ENCODE assay signal across 16 mouse cellular contexts in genomic region chr2:10757202-10757840, GRCm38 (mm10).
DNase-seq lines count a peak whose midpoint lies in the region; ATAC-seq and TF ChIP-seq lines count a peak whose summit lies in the region.
"Had no signal": no experiment of that assay in that cellular context is flagged by ENCODE, and none has a peak within 500 bp of the region (broad histone marks: within the 10 kb centered on the region; RNA-seq: fewer than 3 reads in every experiment).

No protein-coding gene starts in this region.

- intact Hi-C loops in left cerebral cortex, postnatal 36 days (cut with DNase I): no loop called here

- H3K9me3 ChIP-seq in kidney, embryonic 15.5 days (replicated peaks): no peaks in the 10 kb centered on the region
- no peaks in the 10 kb centered on the region for H3K9me3 ChIP-seq in embryonic facial prominence, embryonic 12.5 days
- H3K9me3 ChIP-seq in hindbrain, embryonic 15.5 days: no peaks in the 10 kb centered on the region
- H3K9me3 ChIP-seq in neural tube, embryonic 13.5 days: no peaks in the 10 kb centered on the region
- H3K9me3 ChIP-seq: G1E; heart, embryonic 13.5 days had no signal

- no peak for TF ChIP-seq CTCF in kidney, adult 2 months (conservative IDR thresholded peaks at IDR 0.05; ENCODE audit: insufficient read depth, insufficient read length, low read depth, low read length)
- no peak for TF ChIP-seq CTCF in thymus, adult 2 months (IDR thresholded peaks at IDR 0.05; ENCODE audit: borderline replicate concordance, control insufficient read depth, extremely low read depth, insufficient read depth, low read length, poor library complexity)

- H3K4me2 ChIP-seq in kidney, embryonic 15.5 days: no peak overlapping the region
- H3K4me2 ChIP-seq in embryonic facial prominence, embryonic 12.5 days (replicated peaks): no peak overlapping the region
- no peak overlapping the region for H3K4me2 ChIP-seq in hindbrain, embryonic 15.5 days
- no peak overlapping the region for H3K4me2 ChIP-seq in neural tube, embryonic 13.5 days
- H3K4me2 ChIP-seq: heart, embryonic 13.5 days had no signal

- H3K27me3 ChIP-seq in kidney, embryonic 15.5 days: no peaks in the 10 kb centered on the region
- H3K27me3 ChIP-seq in kidney, adult 2 months (replicated peaks; ENCODE audit: control insufficient read depth, insufficient read depth, low read length): no peaks in the 10 kb centered on the region
- no peaks in the 10 kb centered on the region for H3K27me3 ChIP-seq in embryonic facial prominence, embryonic 12.5 days
- no peaks in the 10 kb centered on the region for H3K27me3 ChIP-seq in hindbrain, embryonic 15.5 days
- 0 out of 2 replicates have a peak, but pooled peaks cover 3% of the 10 kb centered on the region for H3K27me3 ChIP-seq in neural tube, embryonic 13.5 days
- H3K27me3 ChIP-seq in thymus, adult 2 months (ENCODE audit: control insufficient read depth, insufficient read depth, low read length): no peaks in the 10 kb centered on the region
- H3K27me3 ChIP-seq: heart, embryonic 13.5 days had no signal

- H3K36me3 ChIP-seq in kidney, embryonic 15.5 days: no peaks in the 10 kb centered on the region
- no peaks in the 10 kb centered on the region for H3K36me3 ChIP-seq in kidney, adult 2 months (ENCODE audit: control insufficient read depth, insufficient read depth, low read length)
- no peaks in the 10 kb centered on the region for H3K36me3 ChIP-seq in embryonic facial prominence, embryonic 12.5 days
- no peaks in the 10 kb centered on the region for H3K36me3 ChIP-seq in hindbrain, embryonic 15.5 days
- no peaks in the 10 kb centered on the region for H3K36me3 ChIP-seq in neural tube, embryonic 13.5 days
- H3K36me3 ChIP-seq in thymus, adult 2 months (ENCODE audit: control insufficient read depth, insufficient read depth, low read length): no peaks in the 10 kb centered on the region
- H3K36me3 ChIP-seq: G1E; heart, embryonic 13.5 days had no signal

- ATAC-seq in kidney, embryonic 15.5 days (replicated peaks; ENCODE audit: low FRiP score): 0 out of 2 replicates have a peak, but pooled peaks have one; percentile 56
- peak; percentile 67; the same call in 1 of the 2 replicates for ATAC-seq in embryonic facial prominence, embryonic 12.5 days (ENCODE audit: insufficient number of reproducible peaks, insufficient read depth, low FRiP score, low TSS enrichment)
- peak; percentile 54; the same call in 1 of the 2 replicates for ATAC-seq in hindbrain, embryonic 15.5 days (ENCODE audit: low FRiP score, low read depth)
- peak; percentile 78 for ATAC-seq in neural tube, embryonic 13.5 days (ENCODE audit: low read depth)

- WGBS in kidney, embryonic 15.5 days: 43% methylated on average over 8 of the region's 8 CpGs
- WGBS in kidney, adult 2 months: 39% methylated on average over 8 of the region's 8 CpGs
- 21% methylated on average over 8 of the region's 8 CpGs for WGBS in embryonic facial prominence, embryonic 12.5 days
- WGBS in hindbrain, embryonic 15.5 days: 26% methylated on average over 8 of the region's 8 CpGs
- WGBS in neural tube, embryonic 13.5 days: 26% methylated on average over 8 of the region's 8 CpGs
- WGBS in thymus, adult 2 months: 91% methylated on average over 8 of the region's 8 CpGs

- H3K27ac ChIP-seq in kidney, embryonic 15.5 days: no peak overlapping the region
- no peak overlapping the region for H3K27ac ChIP-seq in kidney, adult 2 months (ENCODE audit: insufficient read depth, low read depth, low read length)
- H3K27ac ChIP-seq in embryonic facial prominence, embryonic 12.5 days: no peak overlapping the region
- 0 out of 2 replicates have a peak overlapping the region, but pooled peaks have one; percentile 1 for H3K27ac ChIP-seq in hindbrain, embryonic 15.5 days (replicated peaks)
- no peak overlapping the region for H3K27ac ChIP-seq in neural tube, embryonic 13.5 days (replicated peaks)
- no peak overlapping the region for H3K27ac ChIP-seq in thymus, adult 2 months (ENCODE audit: control insufficient read depth, insufficient read depth, low read length)
- H3K27ac ChIP-seq: heart, embryonic 13.5 days had no signal

- no peak overlapping the region for H3K9ac ChIP-seq in kidney, embryonic 15.5 days
- H3K9ac ChIP-seq in embryonic facial prominence, embryonic 12.5 days: no peak overlapping the region
- H3K9ac ChIP-seq in hindbrain, embryonic 15.5 days: no peak overlapping the region
- H3K9ac ChIP-seq in neural tube, embryonic 13.5 days: no peak overlapping the region
- H3K9ac ChIP-seq: heart, embryonic 13.5 days had no signal

- no peak for DNase-seq in kidney, adult 2 months
- DNase-seq in left cerebral cortex, postnatal 36 days (ENCODE audit: low spot score in 2 of 2): no peak
- DNase-seq in thymus, adult 2 months: no peak
- DNase-seq: adrenal gland, adult 8-10 months; cerebellum, adult 9-11 months; embryo, embryonic 11 days; gastrocnemius, postnatal 14 days; kidney, postnatal 36 days; layer of hippocampus, postnatal 36 days; right cerebral cortex, postnatal 14 days had no signal

- TF ChIP-seq POLR2A in kidney, adult 2 months (IDR thresholded peaks at IDR 0.05; ENCODE audit: low read depth, low read length): no peak
- no peak for TF ChIP-seq POLR2A in thymus, adult 2 months (IDR thresholded peaks at IDR 0.05; ENCODE audit: control insufficient read depth, extremely low read depth, insufficient read depth, low read length, poor library complexity)

- no peak overlapping the region for H3K4me3 ChIP-seq in kidney, embryonic 15.5 days (replicated peaks)
- no peak overlapping the region for H3K4me3 ChIP-seq in kidney, adult 2 months (ENCODE audit: insufficient read depth, low read depth, low read length)
- no peak overlapping the region for H3K4me3 ChIP-seq in embryonic facial prominence, embryonic 12.5 days
- no peak overlapping the region for H3K4me3 ChIP-seq in hindbrain, embryonic 15.5 days
- H3K4me3 ChIP-seq in neural tube, embryonic 13.5 days: no peak overlapping the region
- no peak overlapping the region for H3K4me3 ChIP-seq in thymus, adult 2 months (ENCODE audit: control insufficient read depth, insufficient read depth, low read length)
- H3K4me3 ChIP-seq: heart, embryonic 13.5 days had no signal

- H3K4me1 ChIP-seq in kidney, embryonic 15.5 days: 0 out of 2 replicates have a peak, but pooled peaks cover 4% of the 10 kb centered on the region
- H3K4me1 ChIP-seq in kidney, adult 2 months (ENCODE audit: control insufficient read depth, insufficient read depth, low read length): no peaks in the 10 kb centered on the region
- peaks cover 13% of the 10 kb centered on the region for H3K4me1 ChIP-seq in embryonic facial prominence, embryonic 12.5 days
- H3K4me1 ChIP-seq in hindbrain, embryonic 15.5 days (replicated peaks): peaks cover 7% of the 10 kb centered on the region; the same call in 1 of the 2 replicates
- peaks cover 9% of the 10 kb centered on the region for H3K4me1 ChIP-seq in neural tube, embryonic 13.5 days (replicated peaks)
- no peaks in the 10 kb centered on the region for H3K4me1 ChIP-seq in thymus, adult 2 months (replicated peaks; ENCODE audit: control insufficient read depth, insufficient read depth, low read length)
